Mouse (Mus musculus) kidney, postnatal 25 days (tissue): ENCODE measurements around the gene Gm20390.
"Not testable (repeated sequence)": the region's sequence is repeated elsewhere in the genome, so short reads cannot be mapped to it uniquely, and the experiment has no call there.

Experiments used
- DNase-seq, 2 experiments: peaks; one replicate each; pipeline ENCODE4 v3.0.0; 2021; ENCODE audit warnings: mixed read lengths in 2 of 2

The Gm20390 gene

DNA sequence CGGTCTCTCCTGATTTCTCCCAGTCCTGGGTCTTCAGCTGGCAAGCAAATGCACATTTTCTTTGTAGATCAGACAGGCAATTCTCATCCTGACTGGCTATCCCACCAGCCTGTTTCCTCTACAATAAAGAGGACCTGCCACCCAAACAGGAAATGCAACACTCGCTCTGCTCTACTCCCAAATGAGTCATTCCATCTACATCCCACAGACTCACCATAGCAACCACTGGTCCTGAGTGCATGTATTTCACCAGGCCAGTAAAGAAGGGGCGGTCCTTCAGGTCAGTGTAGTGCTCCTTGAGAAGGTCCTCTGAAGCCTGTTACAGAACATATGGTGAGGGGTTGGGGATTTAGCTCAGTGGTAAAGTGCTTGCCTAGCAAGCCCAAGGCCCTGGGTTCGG, 5.1 kb downstream of the Gm20390 start:
- no peak for DNase-seq

DNA sequence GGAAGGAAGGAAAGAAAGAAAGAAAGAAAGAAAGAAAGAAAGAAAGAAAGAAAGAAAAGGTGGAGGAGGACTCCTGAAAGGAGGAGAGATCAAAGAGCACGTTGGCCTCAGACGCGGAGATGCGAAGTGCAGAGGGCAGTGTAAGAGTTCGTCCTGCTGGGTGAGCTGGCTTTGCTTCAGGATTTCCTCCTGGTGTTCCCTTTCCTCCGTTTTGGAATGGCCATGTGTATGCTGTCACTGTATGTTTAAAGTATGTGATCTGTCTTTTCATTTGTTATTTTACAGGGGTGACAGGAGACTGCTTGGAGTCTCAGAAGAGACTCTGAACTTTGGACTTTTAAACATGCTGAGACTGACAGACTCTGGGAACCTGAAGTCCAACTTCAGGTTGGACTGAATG, 6.6 kb downstream of the Gm20390 start:
- DNase-seq, result peak in 1 of 2 experiments; percentile 55

DNA sequence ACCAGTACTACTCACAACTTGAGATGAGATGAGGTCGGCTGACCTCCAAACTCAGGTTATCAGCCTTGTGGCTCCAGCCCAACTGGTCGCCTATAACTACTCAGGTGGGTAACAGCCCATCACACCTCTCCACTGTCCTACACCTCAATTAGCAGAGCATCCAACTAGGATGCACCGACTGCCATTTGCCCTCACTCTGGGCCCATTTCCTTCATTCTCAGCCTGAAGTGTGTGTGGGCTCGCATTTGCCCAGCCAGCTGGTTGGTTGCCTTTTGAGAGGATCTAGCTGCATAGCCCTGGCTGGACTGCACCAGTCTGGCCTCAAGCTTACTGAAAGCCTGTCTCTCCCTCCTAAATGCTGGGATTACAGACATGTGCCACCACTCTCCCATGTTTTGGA, 10.3 kb downstream of the Gm20390 start:
- no peak for DNase-seq

GRCm38 (mm10) chr11:93957031-93957555, 11.0 kb downstream of the Gm20390 start:
- DNase-seq, result no peak

- peak; percentile 31 to 54 for DNase-seq
These were observed 11.9 kb downstream of the Gm20390 start, which contains the start of gene Nme2 for GRCm38 (mm10) chr11:93956159-93956558. TSS of gene Nme2 (minus strand) at chr11:93956259.

DNA sequence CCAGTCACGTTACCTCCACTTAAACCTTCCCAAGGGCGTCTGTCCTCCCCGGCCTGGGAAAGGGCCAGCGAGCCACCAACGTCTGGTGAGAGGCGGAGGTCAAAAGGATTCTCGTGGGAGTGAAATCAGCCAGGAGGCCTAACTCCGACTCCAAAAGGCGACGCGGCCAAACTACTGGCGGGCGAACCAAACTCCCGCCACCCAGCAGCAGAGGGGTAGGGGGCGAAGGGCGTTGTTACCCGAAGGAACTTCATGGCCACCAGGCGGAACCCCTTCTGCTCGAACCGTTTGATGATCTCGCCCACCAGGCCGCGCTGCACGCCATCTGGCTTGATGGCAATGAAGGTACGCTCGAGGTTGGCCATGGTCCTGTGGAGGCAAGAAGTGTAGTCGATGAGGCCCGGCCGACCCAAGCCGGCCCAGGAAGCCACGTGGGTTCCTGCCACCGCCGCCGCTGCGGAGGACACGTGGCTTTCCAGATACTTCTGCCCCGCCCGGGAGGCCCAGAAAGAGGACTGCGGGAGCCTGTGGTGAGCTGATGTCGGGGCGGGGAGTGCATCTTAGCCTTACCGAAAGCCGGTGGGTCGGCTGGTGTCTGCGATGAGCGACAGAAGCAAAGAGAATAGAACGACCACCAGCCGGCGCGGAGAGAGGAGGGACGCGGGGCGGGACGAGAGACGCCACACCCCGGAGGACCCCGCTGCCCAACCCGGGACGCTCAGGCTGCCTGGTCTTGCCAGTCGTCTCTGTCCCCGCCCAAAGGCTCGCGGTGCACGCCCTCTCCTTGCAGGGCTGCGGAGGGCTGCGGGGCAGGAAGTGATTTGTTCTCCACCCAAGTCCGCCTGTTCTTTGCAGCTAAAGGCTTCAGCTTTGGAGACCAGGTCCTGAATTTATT, 12.6 kb downstream of the Gm20390 start:
- DNase-seq, result peak; percentile 95 to 98

GRCm38 (mm10) chr11:93954738-93955255, 13.3 kb downstream of the Gm20390 start:
- no peak for DNase-seq

DNA sequence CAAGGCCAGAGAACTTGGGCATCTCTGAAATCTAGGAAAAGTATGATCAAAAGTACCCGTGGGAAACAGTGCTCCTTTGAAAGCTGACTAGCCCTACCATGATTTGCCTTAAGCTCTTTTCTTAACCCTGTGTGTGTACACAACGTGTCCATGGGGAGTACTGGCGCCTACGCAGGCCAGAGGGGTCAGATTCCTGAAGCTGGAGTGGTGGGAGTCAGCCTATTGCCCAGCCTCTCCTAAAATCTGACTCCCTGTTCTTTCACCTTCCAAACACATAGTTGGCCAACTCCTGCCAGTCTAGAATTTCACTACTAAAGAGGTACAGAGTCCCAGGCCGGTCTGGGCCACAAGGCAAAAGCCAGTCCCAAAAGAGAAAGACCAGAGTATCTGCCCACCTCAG, 15.7 kb downstream of the Gm20390 start:
- DNase-seq, result no peak

DNA sequence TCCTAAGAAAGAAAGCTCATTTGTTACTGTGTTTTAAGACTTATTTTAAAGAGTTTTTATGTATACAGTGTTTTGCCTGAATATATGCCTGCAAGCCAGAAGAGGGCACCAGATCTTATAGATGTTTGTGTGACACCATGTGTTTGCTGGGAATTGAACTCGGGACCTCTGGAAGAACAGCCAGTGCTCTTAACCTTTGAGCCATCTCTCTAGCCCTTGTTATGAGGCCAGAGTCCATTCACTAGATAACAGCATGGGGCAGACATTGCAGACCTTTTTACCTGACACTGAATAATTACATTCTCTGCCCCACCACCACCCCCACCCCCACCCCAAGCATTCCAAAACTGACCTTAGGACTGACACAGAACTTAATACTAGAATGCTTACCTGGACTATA, 18.0 kb downstream of the Gm20390 start:
- DNase-seq, result peak in 1 of 2 experiments; percentile 57

DNA sequence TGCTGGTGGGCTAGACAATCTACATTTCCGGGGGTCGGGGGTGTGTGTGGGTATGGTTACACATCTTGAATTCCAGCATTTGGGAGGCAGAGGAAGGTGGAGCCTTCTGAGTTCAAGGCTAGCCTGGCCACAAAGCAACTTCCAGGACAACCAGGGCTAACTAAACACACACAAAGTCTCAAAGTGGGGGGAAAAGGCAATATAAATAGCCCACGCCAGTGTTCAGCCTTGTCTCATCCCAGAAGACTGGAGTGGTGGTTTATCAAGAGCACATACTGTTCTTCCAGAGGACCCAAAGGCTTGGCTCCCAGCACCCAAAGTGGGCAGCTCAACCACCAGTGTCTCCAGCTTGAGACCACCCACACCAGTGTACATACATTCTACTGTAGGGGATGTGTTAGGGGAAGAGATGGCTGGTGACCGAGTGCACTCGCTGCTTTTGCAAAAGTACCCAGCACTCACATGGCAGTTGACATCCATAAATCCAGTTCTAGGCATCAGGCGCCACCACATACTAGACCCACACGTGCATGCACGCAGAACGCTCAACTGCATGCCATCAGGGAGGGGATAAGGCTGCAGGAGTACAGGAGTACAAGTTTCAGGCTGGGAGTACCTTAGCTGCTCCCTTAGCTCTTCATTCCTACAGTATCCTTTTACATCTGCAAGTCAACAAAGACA, 19.1 kb downstream of the Gm20390 start:
- DNase-seq, result no peak

DNA sequence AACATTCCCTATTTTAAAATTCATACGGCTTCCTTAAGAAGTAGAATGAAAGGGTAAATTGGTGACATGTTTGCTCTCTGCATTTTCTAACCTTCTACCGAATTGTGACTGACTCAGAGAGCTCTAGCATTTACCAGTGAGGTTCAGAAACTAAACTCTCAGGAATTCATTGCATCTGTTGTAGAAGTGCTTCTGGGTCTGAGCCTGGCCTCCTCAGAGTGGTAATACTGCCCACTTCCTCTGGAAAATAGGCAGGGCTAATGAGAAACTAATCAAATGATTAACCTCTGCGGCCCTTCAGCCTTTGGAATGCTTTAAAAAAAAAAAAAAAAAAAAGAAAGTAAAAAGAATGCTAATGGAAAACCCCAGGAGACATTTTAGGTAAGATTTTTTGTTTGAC, 23.1 kb downstream of the Gm20390 start:
- DNase-seq, result no peak

- DNase-seq, result no peak
These were observed 27.2 kb downstream of the Gm20390 start for GRCm38 (mm10) chr11:93940906-93941305.

DNA sequence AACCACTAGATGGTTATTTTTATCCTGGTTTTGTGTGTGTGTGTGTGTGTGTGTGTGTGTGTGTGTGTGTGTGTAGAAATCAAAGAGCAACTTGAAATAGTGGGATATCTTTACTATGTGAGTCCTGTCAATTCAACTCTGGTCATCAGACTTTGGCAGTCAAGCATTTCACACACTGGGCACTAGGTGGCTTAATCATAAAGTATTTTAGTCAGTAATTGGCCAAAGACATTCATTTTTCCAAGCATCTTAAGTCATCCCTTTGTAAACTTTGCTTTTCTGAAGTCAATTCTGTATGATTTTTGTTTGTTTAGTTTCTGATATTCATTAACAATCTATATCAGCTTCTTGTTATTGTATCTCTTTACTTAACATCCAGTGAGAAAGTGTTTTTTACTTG, 39.0 kb downstream of the Gm20390 start:
- peak in 1 of 2 experiments; percentile 15 for DNase-seq

- DNase-seq, result not testable (repeated sequence)
These were observed 53.1 kb downstream of the Gm20390 start for GRCm38 (mm10) chr11:93915019-93915418.

DNA sequence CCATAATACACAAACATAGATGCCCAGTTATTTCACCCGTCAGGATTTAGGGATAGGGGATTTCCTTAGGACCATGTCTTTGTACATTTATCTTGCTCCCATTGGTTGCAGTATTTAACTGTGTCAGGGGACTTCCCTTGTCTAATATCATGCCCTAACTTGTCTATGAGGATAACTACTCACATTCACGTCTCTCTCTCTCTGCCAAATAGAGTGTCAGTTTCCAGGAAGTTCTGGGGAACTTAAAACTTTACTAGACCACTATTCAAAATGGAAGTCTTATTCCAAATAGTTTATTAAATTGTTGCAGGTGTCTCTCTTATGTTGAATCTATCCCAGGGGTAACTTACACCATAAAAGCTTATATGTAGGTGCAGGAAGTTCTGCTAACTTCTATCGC, 56.5 kb downstream of the Gm20390 start:
- DNase-seq, result no peak

GRCm38 (mm10) chr11:93908829-93909228, 59.3 kb downstream of the Gm20390 start:
- DNase-seq, result no peak

GRCm38 (mm10) chr11:93907839-93908238, 60.3 kb downstream of the Gm20390 start:
- DNase-seq, result no peak

- DNase-seq, result no peak
These were observed 61.3 kb downstream of the Gm20390 start for GRCm38 (mm10) chr11:93906834-93907233.
